Mouse (Mus musculus): ENCODE measurements around the gene Clcnkb. TPM values are rescaled to one million over a fixed set of nuclear protein-coding genes. Genes with fewer than 3 reads are reported as not detected.
A peak's percentile ranks its signal among the peaks of the same experiment; 100 is the strongest.

Clcnkb gene
- polyA plus RNA-seq, 1 experiment from 2014 or later, result not detected

DNA sequence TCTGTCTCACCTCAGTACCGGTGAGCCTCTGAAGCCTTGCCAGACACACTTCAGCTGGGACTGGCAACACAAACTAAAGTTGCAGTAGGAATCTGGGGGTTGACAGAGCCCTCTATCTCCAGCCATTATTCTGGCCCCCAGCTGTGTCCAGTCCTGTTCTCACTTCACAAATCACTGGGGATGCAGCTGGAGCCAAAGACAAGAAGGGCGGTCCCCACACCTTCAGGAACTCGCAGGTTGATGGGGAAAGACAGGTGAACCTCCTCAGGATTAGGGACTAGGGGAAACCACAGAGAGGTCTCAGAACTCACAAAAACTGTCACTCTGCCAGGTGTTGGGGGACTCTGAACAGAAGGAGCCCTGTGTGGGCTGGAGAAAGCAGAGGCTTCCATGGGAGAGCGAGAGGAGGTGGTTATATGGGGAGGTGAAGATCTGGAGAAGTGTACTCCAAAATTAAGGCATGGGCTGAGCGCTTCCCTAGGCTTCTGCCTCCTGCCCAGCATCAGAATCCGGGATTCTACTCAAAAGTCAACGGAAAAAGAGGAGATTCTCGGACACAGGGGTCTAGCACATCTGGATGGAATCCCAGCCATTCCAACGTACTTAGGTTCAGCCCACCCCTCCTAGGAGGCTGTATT, 4.5 kb upstream of the Clcnkb start, which contains the start of gene Hspb7:
Gene Hspb7, plus strand, starts transcription at position 588 of the 638 bp plus-strand sequence.
- Histone ChIP-seq H3K27ac (no peak within 1 kb of the TSS), H3K4me1 (0 out of 2 replicates have a peak, but pooled peaks cover 1% of the 10 kb centered on the region), H3K9me3 (0 out of 2 replicates have a peak, but pooled peaks cover 4% of the 10 kb centered on the region), H3K27me3 (replicated peaks) (peaks cover 23% of the 10 kb centered on the region), H3K4me2 (replicated peaks) (no peak within 1 kb of the TSS), H3K4me3 (no peak within 1 kb of the TSS), H3K9ac (no peak within 1 kb of the TSS), H3K36me3 (no peaks in the 10 kb centered on the region)
- 60% methylated on average over 9 of the region's 9 CpGs for WGBS
- ATAC-seq (ENCODE audit: low FRiP score, low read depth), result no peak

DNA sequence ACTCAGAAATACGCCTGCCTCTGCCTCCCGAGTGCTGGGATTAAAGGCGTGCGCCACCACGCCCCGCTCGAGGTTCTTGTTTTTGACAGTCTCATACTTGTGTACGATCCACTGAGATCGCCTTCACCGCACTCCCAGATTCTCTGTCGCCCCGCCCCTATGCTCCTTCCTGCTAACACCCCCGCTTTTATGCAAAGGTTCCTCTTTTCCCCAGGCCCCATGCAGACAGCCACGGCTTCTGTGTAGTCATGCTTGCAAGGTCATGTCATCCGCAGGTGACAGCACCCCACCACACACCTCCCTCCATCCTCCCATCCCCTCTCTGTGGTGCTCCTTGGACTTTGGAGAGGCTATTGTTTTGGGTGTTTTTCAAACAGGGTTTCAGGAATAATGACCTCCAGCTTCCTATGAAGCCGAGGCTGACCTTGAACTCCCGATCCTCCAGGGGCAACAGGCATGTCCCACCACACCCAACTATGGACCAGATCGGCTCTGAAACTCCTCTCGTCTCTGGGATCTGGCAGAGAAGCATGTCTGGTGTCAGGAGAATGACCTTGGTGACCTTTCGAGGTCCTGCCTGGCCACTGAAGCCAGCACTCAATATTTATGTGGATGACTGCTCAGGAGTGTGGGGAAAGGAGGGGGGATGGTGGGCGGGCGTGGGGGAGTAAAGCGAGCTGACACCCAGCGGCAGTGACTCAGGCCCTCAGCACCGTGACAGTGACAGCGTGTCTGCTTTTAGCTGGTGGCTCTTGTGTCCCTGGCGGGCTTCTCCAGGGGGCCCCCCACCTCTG, 3.8 kb upstream of the Clcnkb start:
- no peak for ATAC-seq (ENCODE audit: low FRiP score, low read depth)
- Histone ChIP-seq H3K4me2 (replicated peaks) (no peak overlapping the region), H3K9me3 (0 out of 2 replicates have a peak, but pooled peaks cover 4% of the 10 kb centered on the region), H3K27ac (no peak overlapping the region), H3K4me1 (no peaks in the 10 kb centered on the region), H3K9ac (no peak overlapping the region), H3K27me3 (replicated peaks) (peaks cover 16% of the 10 kb centered on the region; the same call in 1 of the 2 replicates), H3K36me3 (no peaks in the 10 kb centered on the region), H3K4me3 (no peak overlapping the region)
- whole genome bisulfite sequencing, result 69% methylated on average over 27 of the region's 27 CpGs

DNA sequence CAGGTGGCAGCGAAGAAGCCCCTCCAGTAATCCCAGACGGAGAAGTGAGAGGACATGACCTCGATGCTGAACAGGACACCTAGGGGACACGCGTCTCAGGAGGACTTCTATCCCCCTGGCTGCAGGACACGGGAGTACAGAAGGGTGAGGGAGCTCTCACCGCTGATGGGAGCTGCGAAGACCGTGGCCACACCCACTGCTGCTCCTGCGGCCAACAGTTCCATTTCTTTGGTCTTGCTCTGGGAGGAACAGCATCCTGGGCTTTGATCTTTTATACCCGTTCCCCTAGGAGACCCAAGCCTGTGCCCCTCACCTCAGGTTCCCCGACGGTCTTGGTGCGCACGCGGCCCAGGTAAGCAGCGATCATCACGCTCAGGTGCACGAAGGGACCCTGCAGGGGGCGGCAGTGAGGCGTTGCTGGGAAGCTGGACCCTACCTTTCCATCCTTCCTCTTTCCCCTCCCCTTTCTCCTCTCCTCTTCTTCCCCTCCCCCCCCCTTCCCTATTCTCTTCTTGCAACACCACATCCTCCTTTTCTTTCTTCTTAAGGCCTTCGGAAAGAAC, 4.3 kb downstream of the Clcnkb start:
- no peak for ATAC-seq (ENCODE audit: low FRiP score, low read depth)
- Histone ChIP-seq H3K4me2 (replicated peaks) (no peak overlapping the region), H3K4me1 (no peaks in the 10 kb centered on the region), H3K4me3 (no peak overlapping the region), H3K27ac (no peak overlapping the region), H3K9ac (no peak overlapping the region), H3K36me3 (no peaks in the 10 kb centered on the region), H3K9me3 (no peaks in the 10 kb centered on the region), H3K27me3 (replicated peaks) (peaks cover 5% of the 10 kb centered on the region; the same call in 1 of the 2 replicates)
- WGBS, result 15% methylated on average over 22 of the region's 22 CpGs

DNA sequence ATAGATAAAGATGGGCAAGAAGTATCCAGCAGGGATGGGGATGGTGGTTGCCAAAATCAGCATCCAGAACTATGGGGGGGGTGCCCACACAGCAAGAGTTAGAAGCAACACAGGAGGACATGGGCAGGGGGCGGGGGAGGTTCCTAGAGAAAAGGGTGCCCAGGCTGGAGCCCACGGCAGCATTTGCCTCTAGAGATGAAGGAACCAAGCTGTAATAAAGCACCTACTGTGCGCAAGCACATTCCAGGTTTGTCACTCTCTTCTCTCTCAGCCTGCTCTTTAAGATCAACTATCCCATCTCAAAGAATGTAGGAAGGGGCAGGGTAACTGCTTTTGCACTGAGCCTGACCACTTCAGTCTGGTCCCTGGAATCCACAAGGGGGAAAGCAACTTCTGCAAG, 7.2 kb downstream of the Clcnkb start:
- Histone ChIP-seq H3K4me3 (no peak overlapping the region), H3K4me1 (no peaks in the 10 kb centered on the region), H3K27me3 (replicated peaks) (peaks cover 9% of the 10 kb centered on the region), H3K4me2 (replicated peaks) (no peak overlapping the region), H3K36me3 (no peaks in the 10 kb centered on the region), H3K27ac (no peak overlapping the region), H3K9ac (no peak overlapping the region), H3K9me3 (no peaks in the 10 kb centered on the region)
- no peak for ATAC-seq (ENCODE audit: low FRiP score, low read depth)
- WGBS, result 88% methylated on average over 3 of the region's 3 CpGs

DNA sequence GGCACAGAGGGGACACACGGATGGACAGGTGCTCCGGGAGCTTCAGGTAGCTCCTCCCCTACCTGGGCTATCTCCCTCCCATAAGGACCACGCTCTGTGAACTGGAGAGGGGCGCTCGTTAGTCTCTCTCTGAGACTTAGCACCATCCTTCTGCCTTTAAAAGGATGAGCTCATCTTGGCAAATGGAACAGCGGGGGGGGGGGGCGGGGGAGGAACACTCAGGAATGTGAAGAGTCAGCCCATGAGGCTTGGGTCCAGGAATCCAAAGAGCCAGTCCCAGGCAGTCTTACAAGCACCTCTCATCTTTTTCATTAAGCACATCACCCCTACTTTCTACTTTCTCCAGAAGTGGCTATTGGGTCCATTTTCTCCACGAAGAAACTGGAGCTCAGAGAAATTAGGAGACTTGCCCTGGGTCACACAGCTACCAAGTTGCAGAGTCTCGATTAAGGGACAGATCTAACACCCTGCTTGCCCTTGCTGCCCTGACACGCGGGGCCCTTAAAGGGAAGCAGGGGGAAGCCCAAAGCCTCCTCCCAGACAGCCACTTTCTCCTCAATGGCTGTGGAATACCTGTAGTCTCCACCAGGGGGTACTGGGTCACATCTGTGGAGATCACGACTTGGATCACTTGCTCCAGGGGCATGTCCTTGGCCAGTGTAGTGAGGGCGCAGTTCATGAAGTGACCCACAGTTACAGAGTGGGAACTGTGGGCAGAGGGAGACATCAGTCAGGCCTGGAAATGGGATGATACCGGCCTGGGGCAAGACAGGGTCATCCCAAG, 9.1 kb downstream of the Clcnkb start:
- ATAC-seq (ENCODE audit: low FRiP score, low read depth), result no peak
- no peaks in the 10 kb centered on the region for H3K9me3 ChIP-seq
- H3K9ac ChIP-seq, result no peak overlapping the region
- WGBS, result 53% methylated on average over 14 of the region's 14 CpGs
- H3K4me2 ChIP-seq (replicated peaks), result no peak overlapping the region
- no peaks in the 10 kb centered on the region for H3K4me1 ChIP-seq
- peaks cover 9% of the 10 kb centered on the region for H3K27me3 ChIP-seq (replicated peaks)
- H3K4me3 ChIP-seq, result no peak overlapping the region
- H3K27ac ChIP-seq, result no peak overlapping the region
- no peaks in the 10 kb centered on the region for H3K36me3 ChIP-seq

DNA sequence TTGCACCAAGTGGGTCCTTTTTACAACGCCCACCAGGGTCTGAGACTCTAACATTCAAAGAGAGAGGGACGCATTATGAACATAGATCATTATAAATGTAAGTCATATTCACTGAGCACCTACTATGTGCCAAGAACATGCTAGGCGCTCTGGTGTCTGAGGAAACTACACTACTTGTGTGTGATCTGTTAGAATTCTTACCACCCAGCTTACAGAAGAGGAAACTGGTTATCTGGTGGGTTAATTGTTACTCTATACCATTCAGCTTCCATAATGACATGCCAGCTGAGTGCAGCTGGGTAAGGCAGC, 10.5 kb downstream of the Clcnkb start:
- peaks cover 4% of the 10 kb centered on the region for H3K27me3 ChIP-seq (replicated peaks)
- H3K9ac ChIP-seq, result no peak overlapping the region
- WGBS, result 84% methylated on average over 3 of the region's 3 CpGs
- ATAC-seq (ENCODE audit: low FRiP score, low read depth), result no peak
- no peak overlapping the region for H3K4me2 ChIP-seq (replicated peaks)
- H3K4me1 ChIP-seq, result no peaks in the 10 kb centered on the region
- no peaks in the 10 kb centered on the region for H3K9me3 ChIP-seq
- no peak overlapping the region for H3K4me3 ChIP-seq
- H3K36me3 ChIP-seq, result no peaks in the 10 kb centered on the region
- no peak overlapping the region for H3K27ac ChIP-seq

DNA sequence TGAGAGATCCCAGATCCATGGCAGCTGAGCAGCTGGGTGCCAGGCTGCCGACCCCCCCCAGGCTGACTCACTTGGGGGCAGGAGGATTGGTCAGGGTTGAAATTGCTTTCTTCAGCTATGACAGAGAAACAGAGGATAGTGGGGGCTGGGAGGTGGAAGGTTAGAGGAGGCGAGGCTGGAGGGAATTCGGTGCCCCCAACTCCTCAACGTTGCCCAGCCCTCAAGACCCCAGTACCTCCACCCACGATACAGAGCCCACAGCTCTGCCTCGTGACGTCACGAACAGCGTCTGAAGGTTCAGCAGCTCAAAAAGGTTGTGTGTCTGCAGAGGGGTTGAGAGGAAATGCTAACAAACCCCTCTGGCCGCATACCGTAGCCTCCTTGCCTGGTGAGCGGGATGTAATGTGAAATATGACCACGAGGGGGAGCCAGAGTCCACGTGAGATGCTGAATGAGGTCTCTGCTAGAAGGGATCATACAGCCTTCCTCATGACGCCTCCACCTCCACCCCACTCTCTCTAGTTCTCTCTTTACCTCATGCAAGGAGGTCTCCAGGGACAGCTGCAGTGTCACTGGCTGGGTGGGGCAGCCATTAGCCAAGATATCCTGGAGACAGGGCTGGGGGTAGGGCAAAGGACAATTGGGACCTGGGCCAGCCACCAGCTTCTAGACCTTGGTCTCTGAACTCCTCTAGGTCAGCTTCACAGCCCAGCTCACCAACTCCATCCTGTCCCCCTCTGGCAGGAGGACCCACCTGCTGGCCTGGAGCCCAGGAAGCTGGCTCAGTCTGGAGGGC, 11.1 kb downstream of the Clcnkb start:
- WGBS, result 13% methylated on average over 15 of the region's 15 CpGs
- Histone ChIP-seq H3K36me3 (no peaks in the 10 kb centered on the region), H3K9ac (0 out of 2 replicates have a peak overlapping the region, but pooled peaks have one; percentile 26), H3K27me3 (replicated peaks) (peaks cover 4% of the 10 kb centered on the region), H3K27ac (no peak overlapping the region), H3K4me1 (no peaks in the 10 kb centered on the region), H3K9me3 (no peaks in the 10 kb centered on the region), H3K4me2 (replicated peaks) (peak overlapping the region; percentile 35), H3K4me3 (no peak overlapping the region)
- ATAC-seq (ENCODE audit: low FRiP score, low read depth), result peak; percentile 70

DNA sequence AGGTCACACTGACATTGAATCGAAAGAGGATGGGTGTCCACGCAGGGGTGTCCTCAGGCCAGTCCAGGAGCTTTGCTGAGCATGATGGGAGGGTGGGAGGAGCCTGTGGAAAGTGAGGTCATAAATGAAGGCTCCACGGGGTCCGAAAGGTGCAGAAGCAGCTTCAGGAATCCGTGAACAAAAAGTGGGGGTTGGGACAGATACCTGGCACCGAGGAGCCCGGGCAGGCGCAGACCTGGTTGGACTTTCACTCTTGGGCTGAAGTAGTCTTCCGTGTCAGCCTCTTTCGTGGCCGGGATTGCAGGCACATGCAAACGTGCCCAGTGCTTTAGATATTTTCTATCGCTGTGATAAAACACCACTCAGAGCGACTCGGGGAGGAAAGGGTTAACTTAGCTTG, 15.6 kb downstream of the Clcnkb start:
- peaks cover 19% of the 10 kb centered on the region for H3K27me3 ChIP-seq (replicated peaks)
- H3K4me3 ChIP-seq, result no peak overlapping the region
- H3K9ac ChIP-seq, result no peak overlapping the region
- no peak overlapping the region for H3K27ac ChIP-seq
- no peaks in the 10 kb centered on the region for H3K9me3 ChIP-seq
- WGBS, result 90% methylated on average over 15 of the region's 15 CpGs
- no peak for ATAC-seq (ENCODE audit: low FRiP score, low read depth)
- no peak overlapping the region for H3K4me2 ChIP-seq (replicated peaks)
- no peaks in the 10 kb centered on the region for H3K4me1 ChIP-seq
- H3K36me3 ChIP-seq, result no peaks in the 10 kb centered on the region

DNA sequence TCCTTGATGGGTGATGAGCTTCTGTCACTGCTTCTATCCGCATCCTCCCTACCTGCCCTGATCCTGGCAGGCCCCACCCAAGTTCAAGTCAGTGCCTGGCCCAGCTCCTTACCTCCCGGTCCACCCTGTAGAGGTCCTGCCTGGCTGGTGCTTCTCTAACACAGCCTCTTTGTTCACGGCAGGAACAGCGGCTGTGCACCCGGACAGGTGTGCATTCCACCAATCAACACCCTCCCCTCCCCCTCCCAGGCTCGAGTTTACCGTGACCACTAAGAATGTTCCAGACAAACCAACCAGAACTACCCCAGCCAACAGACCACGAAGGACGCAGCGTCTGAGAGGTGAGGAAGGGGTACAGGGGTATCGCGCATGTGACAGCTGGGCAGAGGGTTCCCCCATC, 17.3 kb downstream of the Clcnkb start, which contains the start of gene Clcnka:
Gene Clcnka, minus strand, starts transcription at position 180 of the 400 bp plus-strand sequence.
- no peak for ATAC-seq (ENCODE audit: low FRiP score, low read depth)
- no peak within 1 kb of the TSS for H3K27ac ChIP-seq
- WGBS, result 73% methylated on average over 12 of the region's 12 CpGs
- H3K4me1 ChIP-seq, result no peaks in the 10 kb centered on the region
- no peaks in the 10 kb centered on the region for H3K36me3 ChIP-seq
- no peak within 1 kb of the TSS for H3K4me2 ChIP-seq (replicated peaks)
- no peaks in the 10 kb centered on the region for H3K9me3 ChIP-seq
- H3K27me3 ChIP-seq (replicated peaks), result peaks cover 22% of the 10 kb centered on the region
- no peak within 1 kb of the TSS for H3K9ac ChIP-seq
- no peak within 1 kb of the TSS for H3K4me3 ChIP-seq

DNA sequence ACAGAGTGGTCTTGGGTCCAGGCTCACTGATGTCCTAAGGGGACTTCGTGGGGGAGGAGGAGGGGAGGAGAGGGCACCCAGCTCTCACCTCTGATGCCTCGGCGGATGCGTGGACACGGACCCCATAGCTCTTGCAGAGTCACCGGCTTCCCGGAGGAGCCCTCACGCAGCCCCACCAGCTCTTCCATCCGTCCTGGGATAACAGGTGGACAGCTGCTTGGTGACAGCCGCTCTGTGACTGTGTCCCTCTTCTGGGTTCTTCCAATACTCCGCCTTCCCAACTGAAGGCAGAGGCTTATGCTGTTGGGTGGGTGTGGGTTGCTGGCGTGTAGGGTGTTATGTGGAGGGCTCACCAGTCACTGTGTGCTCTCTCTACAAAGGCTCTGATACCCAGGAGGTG, 18.0 kb downstream of the Clcnkb start:
- WGBS, result 78% methylated on average over 12 of the region's 12 CpGs
- no peak for ATAC-seq (ENCODE audit: low FRiP score, low read depth)
- peaks cover 22% of the 10 kb centered on the region for H3K27me3 ChIP-seq (replicated peaks)
- H3K27ac ChIP-seq, result no peak overlapping the region
- H3K4me2 ChIP-seq (replicated peaks), result no peak overlapping the region
- no peaks in the 10 kb centered on the region for H3K4me1 ChIP-seq
- H3K9ac ChIP-seq, result no peak overlapping the region
- no peak overlapping the region for H3K4me3 ChIP-seq
- H3K36me3 ChIP-seq, result no peaks in the 10 kb centered on the region
- H3K9me3 ChIP-seq, result no peaks in the 10 kb centered on the region

DNA sequence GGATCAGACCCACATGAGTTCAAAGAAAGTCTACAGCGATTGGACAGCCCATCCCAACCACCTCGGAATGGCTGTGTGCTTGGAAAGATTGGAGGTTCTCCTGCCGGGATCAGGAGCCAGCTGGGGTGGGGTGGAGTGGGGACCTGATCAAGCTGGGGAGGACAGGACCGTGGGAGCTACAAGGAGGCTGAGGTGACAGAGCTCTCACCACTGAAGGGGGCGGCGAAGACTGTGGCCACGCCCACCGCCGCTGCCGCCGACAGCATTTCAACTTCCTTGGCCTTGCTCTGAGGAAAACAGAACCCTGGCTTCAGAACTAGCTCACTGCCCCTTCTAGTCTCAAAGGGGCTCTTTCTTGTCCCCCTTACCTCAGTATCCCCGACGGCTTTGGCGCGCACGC, 21.1 kb downstream of the Clcnkb start:
- Histone ChIP-seq H3K4me2 (replicated peaks) (peak overlapping the region; percentile 27), H3K27ac (no peak overlapping the region), H3K4me3 (no peak overlapping the region), H3K9me3 (no peaks in the 10 kb centered on the region), H3K4me1 (no peaks in the 10 kb centered on the region), H3K36me3 (no peaks in the 10 kb centered on the region), H3K9ac (no peak overlapping the region), H3K27me3 (replicated peaks) (peaks cover 27% of the 10 kb centered on the region)
- 19% methylated on average over 16 of the region's 16 CpGs for WGBS
- ATAC-seq (ENCODE audit: low FRiP score, low read depth), result no peak

Measured in neural tube, embryonic 12.5 days (tissue).